Mouse (Mus musculus): ENCODE data around the gene Ptk6. TPM values are rescaled to one million over a fixed set of nuclear protein-coding genes. Genes with fewer than 3 reads are reported as not detected.

Ptk6 gene
- polyA plus RNA-seq, 1 experiment from 2014 or later = 0.04 TPM

DNA sequence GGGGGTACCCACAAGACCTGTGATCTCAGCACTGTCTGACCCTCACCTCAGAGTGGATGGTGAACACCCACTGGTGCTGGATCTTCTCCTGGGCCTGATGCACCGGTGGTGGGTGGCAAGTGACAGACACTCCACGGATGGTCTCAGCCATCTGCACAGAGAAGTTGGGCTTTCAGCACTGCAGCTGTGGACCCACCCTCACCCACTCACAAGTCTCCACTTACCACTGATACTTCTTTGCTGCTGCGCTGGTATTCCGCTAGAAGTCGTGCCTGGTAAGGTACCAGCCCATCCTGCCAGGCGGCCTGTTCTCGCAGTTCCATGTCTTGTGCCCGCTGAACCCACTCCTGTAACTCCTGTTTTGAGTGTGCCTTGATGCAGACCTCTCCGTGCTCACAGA is 36.7 kb upstream of the Ptk6 start:
- DNase-seq (ENCODE audit: low spot score) (no peak), ATAC-seq (ENCODE audit: insufficient number of reproducible peaks, low FRiP score, low TSS enrichment, low read depth) (no peak)
- WGBS = 93% methylated on average over 9 of the region's 9 CpGs
- H3K4me3 ChIP-seq (ENCODE audit: low read depth, low read length) = no peak overlapping the region
- no peaks in the 10 kb centered on the region for H3K9me3 ChIP-seq (ENCODE audit: control insufficient read depth, low read length)
- H3K4me1 ChIP-seq (ENCODE audit: control insufficient read depth, insufficient read depth, low read length) = 0 out of 2 replicates have a peak, but pooled peaks cover 3% of the 10 kb centered on the region
- H3K36me3 ChIP-seq (ENCODE audit: control insufficient read depth, insufficient read depth, low read length) = no peaks in the 10 kb centered on the region
- H3K4me2 ChIP-seq (ENCODE audit: low read depth, severe bottlenecking) = no peak overlapping the region
- H3K9ac ChIP-seq (ENCODE audit: low read length) = no peak overlapping the region
- no peaks in the 10 kb centered on the region for H3K27me3 ChIP-seq (ENCODE audit: control insufficient read depth, insufficient read depth, low read length)
- no peak overlapping the region for H3K27ac ChIP-seq (replicated peaks; ENCODE audit: low read depth, low read length)

GRCm38 (mm10) chr2:181238861-181239260 is 36.3 kb upstream of the Ptk6 start:
- WGBS = 63% methylated on average over 2 of the region's 2 CpGs
- Histone ChIP-seq H3K36me3 (ENCODE audit: control insufficient read depth, insufficient read depth, low read length) (no peaks in the 10 kb centered on the region), H3K9me3 (ENCODE audit: control insufficient read depth, low read length) (no peaks in the 10 kb centered on the region), H3K4me1 (ENCODE audit: control insufficient read depth, insufficient read depth, low read length) (0 out of 2 replicates have a peak, but pooled peaks cover 3% of the 10 kb centered on the region), H3K9ac (ENCODE audit: low read length) (no peak overlapping the region), H3K27ac (replicated peaks; ENCODE audit: low read depth, low read length) (no peak overlapping the region), H3K27me3 (ENCODE audit: control insufficient read depth, insufficient read depth, low read length) (no peaks in the 10 kb centered on the region), H3K4me2 (ENCODE audit: low read depth, severe bottlenecking) (no peak overlapping the region), H3K4me3 (ENCODE audit: low read depth, low read length) (no peak overlapping the region)
- ATAC-seq (ENCODE audit: insufficient number of reproducible peaks, low FRiP score, low TSS enrichment, low read depth) = no peak
- no peak for DNase-seq (ENCODE audit: low spot score)

- no peak for DNase-seq (ENCODE audit: low spot score)
- no peak for ATAC-seq (ENCODE audit: insufficient number of reproducible peaks, low FRiP score, low TSS enrichment, low read depth)
Measured at GRCm38 (mm10) chr2:181238091-181238610, 35.6 kb upstream of the Ptk6 start.

DNA sequence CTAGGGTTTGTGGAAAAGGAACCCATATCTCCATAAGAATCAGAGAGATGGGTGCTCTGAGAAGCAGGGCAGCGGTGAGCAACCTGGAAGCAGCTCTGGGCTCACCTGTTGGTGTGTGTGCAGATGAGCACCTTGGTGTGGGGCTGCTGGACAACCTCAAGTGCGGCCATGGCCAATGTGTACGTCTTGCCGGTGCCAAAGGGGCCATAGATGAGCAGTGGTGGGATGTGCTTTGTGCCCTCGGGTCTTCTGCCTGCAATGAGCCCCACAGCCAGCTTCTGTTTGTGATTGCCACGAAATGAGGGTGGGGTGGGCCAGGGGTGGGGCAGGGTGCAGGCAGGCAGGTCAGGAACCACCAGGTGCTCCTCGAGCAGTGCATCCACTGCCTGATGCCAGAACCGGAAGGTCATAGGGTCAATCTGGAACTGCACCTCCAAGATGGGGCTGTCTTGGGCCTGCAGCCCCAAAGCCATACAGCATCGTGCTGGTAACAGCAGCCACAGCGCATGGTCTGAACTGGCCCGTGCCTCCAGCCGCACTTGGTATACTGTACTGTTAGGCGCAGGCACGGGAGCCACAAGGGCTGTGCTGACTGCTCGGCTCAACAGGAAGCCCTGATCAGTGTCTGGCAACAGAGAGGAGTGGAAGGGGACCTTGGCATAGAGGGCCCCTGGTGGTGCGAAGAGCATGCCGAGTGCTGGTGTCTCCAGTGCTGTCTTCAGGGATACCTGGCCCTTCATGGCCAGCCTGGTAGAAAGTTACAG is 34.8 kb upstream of the Ptk6 start:
- no peak overlapping the region for H3K4me3 ChIP-seq (ENCODE audit: low read depth, low read length)
- no peaks in the 10 kb centered on the region for H3K27me3 ChIP-seq (ENCODE audit: control insufficient read depth, insufficient read depth, low read length)
- H3K36me3 ChIP-seq (ENCODE audit: control insufficient read depth, insufficient read depth, low read length) = no peaks in the 10 kb centered on the region
- H3K9me3 ChIP-seq (ENCODE audit: control insufficient read depth, low read length) = no peaks in the 10 kb centered on the region
- ATAC-seq (ENCODE audit: insufficient number of reproducible peaks, low FRiP score, low TSS enrichment, low read depth) (no peak), DNase-seq (ENCODE audit: low spot score) (no peak)
- WGBS = 92% methylated on average over 17 of the region's 17 CpGs
- H3K4me2 ChIP-seq (ENCODE audit: low read depth, severe bottlenecking) = no peak overlapping the region
- H3K4me1 ChIP-seq (ENCODE audit: control insufficient read depth, insufficient read depth, low read length) = 0 out of 2 replicates have a peak, but pooled peaks cover 3% of the 10 kb centered on the region
- no peak overlapping the region for H3K27ac ChIP-seq (replicated peaks; ENCODE audit: low read depth, low read length)
- H3K9ac ChIP-seq (ENCODE audit: low read length) = no peak overlapping the region

More at GRCm38 (mm10) chr2:181238091-181238610, 35.6 kb upstream of the Ptk6 start:
- H3K27ac ChIP-seq (replicated peaks; ENCODE audit: low read depth, low read length) = no peak overlapping the region
- H3K27me3 ChIP-seq (ENCODE audit: control insufficient read depth, insufficient read depth, low read length) = no peaks in the 10 kb centered on the region
- WGBS = 85% methylated on average over 10 of the region's 10 CpGs
- no peak overlapping the region for H3K9ac ChIP-seq (ENCODE audit: low read length)
- H3K36me3 ChIP-seq (ENCODE audit: control insufficient read depth, insufficient read depth, low read length) = no peaks in the 10 kb centered on the region
- 0 out of 2 replicates have a peak, but pooled peaks cover 3% of the 10 kb centered on the region for H3K4me1 ChIP-seq (ENCODE audit: control insufficient read depth, insufficient read depth, low read length)
- H3K4me3 ChIP-seq (ENCODE audit: low read depth, low read length) = no peak overlapping the region
- no peak overlapping the region for H3K4me2 ChIP-seq (ENCODE audit: low read depth, severe bottlenecking)
- no peaks in the 10 kb centered on the region for H3K9me3 ChIP-seq (ENCODE audit: control insufficient read depth, low read length)

GRCm38 (mm10) chr2:181235681-181236566 is 33.3 kb upstream of the Ptk6 start:
- H3K9me3 ChIP-seq (ENCODE audit: control insufficient read depth, low read length) = no peaks in the 10 kb centered on the region
- H3K4me2 ChIP-seq (ENCODE audit: low read depth, severe bottlenecking) = no peak overlapping the region
- no peak overlapping the region for H3K27ac ChIP-seq (replicated peaks; ENCODE audit: low read depth, low read length)
- no peaks in the 10 kb centered on the region for H3K27me3 ChIP-seq (ENCODE audit: control insufficient read depth, insufficient read depth, low read length)
- ATAC-seq (ENCODE audit: insufficient number of reproducible peaks, low FRiP score, low TSS enrichment, low read depth) = no peak
- H3K36me3 ChIP-seq (ENCODE audit: control insufficient read depth, insufficient read depth, low read length) = no peaks in the 10 kb centered on the region
- 86% methylated on average over 23 of the region's 23 CpGs for WGBS
- H3K4me3 ChIP-seq (ENCODE audit: low read depth, low read length) = no peak overlapping the region
- DNase-seq (ENCODE audit: low spot score) = no peak
- H3K4me1 ChIP-seq (ENCODE audit: control insufficient read depth, insufficient read depth, low read length) = no peaks in the 10 kb centered on the region
- H3K9ac ChIP-seq (ENCODE audit: low read length) = no peak overlapping the region

DNA sequence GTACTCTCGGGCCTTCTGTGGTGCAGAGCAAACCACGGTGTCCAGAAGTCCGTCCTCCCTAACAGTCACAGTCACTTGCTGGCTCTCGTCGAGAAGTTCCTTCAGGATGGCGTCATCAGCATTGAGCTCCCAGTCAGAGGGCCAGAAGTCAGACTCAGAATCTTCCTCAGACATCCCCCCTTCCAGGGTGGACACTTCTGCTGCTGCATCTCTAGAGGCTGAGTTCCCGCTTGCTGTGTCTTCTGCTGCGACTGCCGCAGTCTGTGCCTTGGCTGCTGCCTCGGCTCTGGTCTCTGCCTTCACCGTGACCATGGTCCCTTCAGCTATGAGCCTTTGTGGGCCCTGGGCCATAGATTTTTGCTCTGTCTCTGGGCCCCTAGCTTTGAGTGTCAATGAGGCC is 32.1 kb upstream of the Ptk6 start:
- Histone ChIP-seq H3K36me3 (ENCODE audit: control insufficient read depth, insufficient read depth, low read length) (no peaks in the 10 kb centered on the region), H3K27ac (replicated peaks; ENCODE audit: low read depth, low read length) (no peak overlapping the region), H3K4me1 (ENCODE audit: control insufficient read depth, insufficient read depth, low read length) (no peaks in the 10 kb centered on the region), H3K9ac (ENCODE audit: low read length) (no peak overlapping the region), H3K9me3 (ENCODE audit: control insufficient read depth, low read length) (no peaks in the 10 kb centered on the region), H3K4me2 (ENCODE audit: low read depth, severe bottlenecking) (no peak overlapping the region), H3K27me3 (ENCODE audit: control insufficient read depth, insufficient read depth, low read length) (no peaks in the 10 kb centered on the region; the same call in 1 of the 2 replicates), H3K4me3 (ENCODE audit: low read depth, low read length) (no peak overlapping the region)
- DNase-seq (ENCODE audit: low spot score) = no peak
- WGBS = 96% methylated on average over 11 of the region's 11 CpGs
- ATAC-seq (ENCODE audit: insufficient number of reproducible peaks, low FRiP score, low TSS enrichment, low read depth) = no peak

DNA sequence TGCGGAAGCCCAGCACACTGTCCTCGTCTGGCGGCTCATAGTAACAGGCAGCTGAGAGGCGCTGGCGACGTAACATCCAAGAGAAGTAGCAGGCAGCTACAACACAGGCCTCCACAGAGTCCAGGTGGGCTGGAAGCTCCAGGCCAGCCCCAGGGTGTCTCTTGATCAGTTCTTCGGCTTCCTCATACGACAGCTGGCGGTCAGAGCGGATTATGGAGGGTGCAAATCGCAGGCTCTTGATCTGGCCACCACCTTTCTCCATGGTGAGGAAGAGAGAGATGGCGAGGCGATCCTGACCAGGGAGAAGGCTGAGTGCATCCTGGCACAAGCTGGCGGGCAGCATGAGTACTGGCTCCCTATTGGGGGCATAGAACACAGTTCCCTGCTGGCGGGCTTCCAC is 30.9 kb upstream of the Ptk6 start:
- H3K9me3 ChIP-seq (ENCODE audit: control insufficient read depth, low read length) = no peaks in the 10 kb centered on the region
- DNase-seq (ENCODE audit: low spot score) = no peak
- no peak overlapping the region for H3K4me2 ChIP-seq (ENCODE audit: low read depth, severe bottlenecking)
- H3K9ac ChIP-seq (ENCODE audit: low read length) = no peak overlapping the region
- no peaks in the 10 kb centered on the region for H3K36me3 ChIP-seq (ENCODE audit: control insufficient read depth, insufficient read depth, low read length)
- 92% methylated on average over 15 of the region's 15 CpGs for WGBS
- H3K27ac ChIP-seq (replicated peaks; ENCODE audit: low read depth, low read length) = no peak overlapping the region
- no peaks in the 10 kb centered on the region; the same call in 1 of the 2 replicates for H3K27me3 ChIP-seq (ENCODE audit: control insufficient read depth, insufficient read depth, low read length)
- no peak; the same call in 1 of the 2 replicates for ATAC-seq (ENCODE audit: insufficient number of reproducible peaks, low FRiP score, low TSS enrichment, low read depth)
- H3K4me1 ChIP-seq (ENCODE audit: control insufficient read depth, insufficient read depth, low read length) = no peaks in the 10 kb centered on the region
- no peak overlapping the region for H3K4me3 ChIP-seq (ENCODE audit: low read depth, low read length)

- WGBS = 80% methylated on average over 20 of the region's 20 CpGs
- DNase-seq (ENCODE audit: low spot score) = no peak
- Histone ChIP-seq H3K27ac (replicated peaks; ENCODE audit: low read depth, low read length) (no peak overlapping the region), H3K36me3 (ENCODE audit: control insufficient read depth, insufficient read depth, low read length) (no peaks in the 10 kb centered on the region), H3K4me2 (ENCODE audit: low read depth, severe bottlenecking) (no peak overlapping the region), H3K4me3 (ENCODE audit: low read depth, low read length) (no peak overlapping the region), H3K4me1 (ENCODE audit: control insufficient read depth, insufficient read depth, low read length) (peaks cover 5% of the 10 kb centered on the region; the same call in 1 of the 2 replicates), H3K9ac (ENCODE audit: low read length) (no peak overlapping the region), H3K27me3 (ENCODE audit: control insufficient read depth, insufficient read depth, low read length) (no peaks in the 10 kb centered on the region; the same call in 1 of the 2 replicates), H3K9me3 (ENCODE audit: control insufficient read depth, low read length) (no peaks in the 10 kb centered on the region)
- no peak for ATAC-seq (ENCODE audit: insufficient number of reproducible peaks, low FRiP score, low TSS enrichment, low read depth)
Measured at GRCm38 (mm10) chr2:181231171-181231570, 28.6 kb upstream of the Ptk6 start.
